Mouse (Mus musculus): ENCODE results near the gene Arhgef25. TPM values are rescaled to one million over a fixed set of nuclear protein-coding genes. Genes with fewer than 3 reads are reported as not detected.
"Not testable (repeated sequence)": the region's sequence is repeated elsewhere in the genome, so short reads cannot be mapped to it uniquely, and the experiment has no call there.

The Arhgef25 gene
- polyA plus RNA-seq, 1 experiment from 2014 or later = 77.0 TPM

DNA sequence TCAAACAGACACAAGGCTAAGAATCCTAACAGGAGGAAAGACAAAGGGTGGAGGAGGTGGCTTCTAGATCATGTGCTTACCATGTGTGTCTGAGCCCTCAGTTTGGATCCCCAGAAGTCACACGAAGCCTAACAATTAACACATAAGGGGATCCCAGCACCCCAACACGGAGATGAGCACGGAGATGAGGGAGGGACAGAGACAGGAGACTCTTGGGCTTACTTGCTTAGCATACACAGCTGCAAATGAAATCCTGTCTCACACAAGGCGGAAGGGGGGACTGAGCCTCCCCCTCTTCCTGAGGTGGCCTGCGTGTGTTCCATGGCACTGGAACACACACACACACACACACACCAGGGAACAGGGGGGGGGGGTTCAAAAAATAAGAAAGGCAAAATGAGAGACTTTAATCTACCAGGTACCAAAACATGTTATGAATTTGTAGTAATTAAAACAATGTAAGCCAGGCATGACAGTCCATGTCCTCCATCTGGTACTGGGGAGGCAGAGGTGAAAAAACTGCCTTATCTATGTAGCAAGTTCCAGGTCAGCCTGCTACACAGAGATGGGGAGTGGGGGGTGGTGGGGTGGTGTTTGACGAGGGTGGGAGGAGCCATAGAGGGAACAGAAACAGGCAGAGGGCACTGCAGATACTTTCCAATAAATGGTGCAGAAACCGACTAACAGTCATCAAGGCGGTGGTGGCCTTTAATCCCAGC, 54.6 kb downstream of the Arhgef25 start:
- H3K4me1 ChIP-seq (ENCODE audit: control insufficient read depth, insufficient read depth, low read length) = peaks cover 7% of the 10 kb centered on the region; the same call in 1 of the 2 replicates
- 37% methylated on average over 8 of the region's 8 CpGs for WGBS
- 0 out of 2 replicates have a peak overlapping the region, but pooled peaks have one; percentile 26 for H3K9ac ChIP-seq (ENCODE audit: low read length)
- H3K36me3 ChIP-seq (ENCODE audit: control insufficient read depth, insufficient read depth, low read length) = no peaks in the 10 kb centered on the region
- no peak overlapping the region for H3K4me3 ChIP-seq (replicated peaks; ENCODE audit: low read length)
- no peaks in the 10 kb centered on the region for H3K27me3 ChIP-seq (ENCODE audit: control insufficient read depth, insufficient read depth, low read length)
- ATAC-seq (ENCODE audit: insufficient read depth, low FRiP score) = peak; percentile 31; the same call in 1 of the 2 replicates
- no peak overlapping the region for H3K4me2 ChIP-seq (ENCODE audit: low read depth, low read length)
- H3K9me3 ChIP-seq (replicated peaks; ENCODE audit: control insufficient read depth, low read length) = no peaks in the 10 kb centered on the region
- H3K27ac ChIP-seq (ENCODE audit: low read length) = 0 out of 2 replicates have a peak overlapping the region, but pooled peaks have one; percentile 17

DNA sequence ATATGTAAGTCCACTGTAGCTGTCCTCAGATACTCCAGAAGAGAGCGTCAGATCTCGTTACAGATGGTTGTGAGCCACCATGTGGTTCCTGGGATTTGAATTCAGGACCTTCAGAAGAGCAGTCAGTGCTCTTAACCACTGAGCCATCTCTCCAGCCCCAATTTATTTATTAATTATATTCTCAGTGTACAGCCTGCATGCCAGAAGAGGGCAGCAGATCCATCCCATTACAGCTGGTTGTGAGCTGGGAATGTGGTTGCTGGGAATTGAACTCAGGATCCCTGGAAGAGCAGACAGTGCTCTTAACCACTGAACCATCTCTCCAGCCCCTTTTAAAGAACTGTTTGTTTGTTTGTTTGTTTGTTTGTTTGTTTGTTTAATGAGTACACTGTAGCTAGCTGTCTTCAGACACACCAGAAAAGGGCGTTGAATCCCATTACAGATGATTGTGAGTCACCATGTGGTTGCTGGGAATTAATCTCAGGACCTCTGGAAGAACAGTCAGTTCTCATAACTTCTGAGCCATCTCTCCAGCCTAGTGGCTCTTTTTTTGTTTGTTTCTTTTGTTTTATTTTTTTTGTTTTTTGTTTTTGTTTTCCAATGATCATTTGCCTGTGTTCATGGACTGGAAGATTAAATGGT, 55.4 kb downstream of the Arhgef25 start:
- not testable (repeated sequence) for H3K9me3 ChIP-seq (replicated peaks; ENCODE audit: control insufficient read depth, low read length); H3K27ac ChIP-seq (ENCODE audit: low read length); H3K9ac ChIP-seq (ENCODE audit: low read length); H3K4me2 ChIP-seq (ENCODE audit: low read depth, low read length); H3K27me3 ChIP-seq (ENCODE audit: control insufficient read depth, insufficient read depth, low read length); H3K36me3 ChIP-seq (ENCODE audit: control insufficient read depth, insufficient read depth, low read length); H3K4me3 ChIP-seq (replicated peaks; ENCODE audit: low read length); ATAC-seq (ENCODE audit: insufficient read depth, low FRiP score); H3K4me1 ChIP-seq (ENCODE audit: control insufficient read depth, insufficient read depth, low read length)
- WGBS = 58% methylated on average over 3 of the region's 3 CpGs

Other genes starting within 250 kb of the Arhgef25 start
- gene Ctdsp2, start 211.4 kb downstream of the Arhgef25 start, polyA plus RNA-seq (2015; fragmentation: Nextera tagmentation; extraction: Ambion mirVana) = 49.4 and 53.4 TPM in 2 replicates
- 1.0 and 1.9 TPM in 2 replicates for gene Avil, start 189.4 kb downstream of the Arhgef25 start, polyA plus RNA-seq (2015; fragmentation: Nextera tagmentation; extraction: Ambion mirVana)
- gene Tsfm, start 159.2 kb downstream of the Arhgef25 start, polyA plus RNA-seq (2015; fragmentation: Nextera tagmentation; extraction: Ambion mirVana) = 80.4 and 80.6 TPM in 2 replicates
- gene Mettl1, start 148.7 kb downstream of the Arhgef25 start, polyA plus RNA-seq (2015; fragmentation: Nextera tagmentation; extraction: Ambion mirVana) = 49.4 and 49.5 TPM in 2 replicates
- 1.3 and 1.5 TPM in 2 replicates for gene Eef1akmt3, start 148.6 kb downstream of the Arhgef25 start, polyA plus RNA-seq (2015; fragmentation: Nextera tagmentation; extraction: Ambion mirVana)
- 0.21 and 0.37 TPM in 2 replicates for gene Cyp27b1, start 141.8 kb downstream of the Arhgef25 start, polyA plus RNA-seq (2015; fragmentation: Nextera tagmentation; extraction: Ambion mirVana)
- 0.66 and 0.72 TPM in 2 replicates for gene March9, start 129.9 kb downstream of the Arhgef25 start, polyA plus RNA-seq (2015; fragmentation: Nextera tagmentation; extraction: Ambion mirVana)
- gene Cdk4, start 126.5 kb downstream of the Arhgef25 start, polyA plus RNA-seq (2015; fragmentation: Nextera tagmentation; extraction: Ambion mirVana) = 1,208 and 1,239 TPM in 2 replicates
- 158 and 177 TPM in 2 replicates for gene Tspan31, start 119.8 kb downstream of the Arhgef25 start, polyA plus RNA-seq (2015; fragmentation: Nextera tagmentation; extraction: Ambion mirVana)
- 0.09 and 0.62 TPM in 2 replicates for gene Agap2, start 114.8 kb downstream of the Arhgef25 start, polyA plus RNA-seq (2015; fragmentation: Nextera tagmentation; extraction: Ambion mirVana)
- 114 and 128 TPM in 2 replicates for gene Os9, start 69.0 kb downstream of the Arhgef25 start, polyA plus RNA-seq (2015; fragmentation: Nextera tagmentation; extraction: Ambion mirVana)
- gene B4galnt1, start 24.9 kb downstream of the Arhgef25 start, polyA plus RNA-seq (2015; fragmentation: Nextera tagmentation; extraction: Ambion mirVana) = 29.3 and 34.3 TPM in 2 replicates
- gene Slc26a10, start 9.4 kb downstream of the Arhgef25 start, polyA plus RNA-seq (2015; fragmentation: Nextera tagmentation; extraction: Ambion mirVana) = 1.2 and 1.4 TPM in 2 replicates
- gene Dtx3, start 5.6 kb upstream of the Arhgef25 start, polyA plus RNA-seq (2015; fragmentation: Nextera tagmentation; extraction: Ambion mirVana) = 68.6 and 79.4 TPM in 2 replicates
- 33.5 and 34.4 TPM in 2 replicates for gene Pip4k2c, start 21.5 kb upstream of the Arhgef25 start, polyA plus RNA-seq (2015; fragmentation: Nextera tagmentation; extraction: Ambion mirVana)
- gene Kif5a, start 73.3 kb upstream of the Arhgef25 start, polyA plus RNA-seq (2015; fragmentation: Nextera tagmentation; extraction: Ambion mirVana) = 6.5 and 6.7 TPM in 2 replicates
- 171 and 173 TPM in 2 replicates for gene Dctn2, start 76.3 kb upstream of the Arhgef25 start, polyA plus RNA-seq (2015; fragmentation: Nextera tagmentation; extraction: Ambion mirVana)
- gene Mbd6, start 98.9 kb upstream of the Arhgef25 start, polyA plus RNA-seq (2015; fragmentation: Nextera tagmentation; extraction: Ambion mirVana) = 8.6 and 11.6 TPM in 2 replicates
- gene Mars, start 121.7 kb upstream of the Arhgef25 start, polyA plus RNA-seq (2015; fragmentation: Nextera tagmentation; extraction: Ambion mirVana) = 98.9 and 104 TPM in 2 replicates
- 4.2 and 6.6 TPM in 2 replicates for gene Arhgap9, start 131.9 kb upstream of the Arhgef25 start, polyA plus RNA-seq (2015; fragmentation: Nextera tagmentation; extraction: Ambion mirVana)
- 9.8 and 9.9 TPM in 2 replicates for gene Gli1, start 151.9 kb upstream of the Arhgef25 start, polyA plus RNA-seq (2015; fragmentation: Nextera tagmentation; extraction: Ambion mirVana)
- 0.06 TPM in 1 of 2 replicates, not detected in the other for gene Inhbe, start 164.3 kb upstream of the Arhgef25 start, polyA plus RNA-seq (2015; fragmentation: Nextera tagmentation; extraction: Ambion mirVana)
- gene Inhbc, start 180.3 kb upstream of the Arhgef25 start, polyA plus RNA-seq (2015; fragmentation: Nextera tagmentation; extraction: Ambion mirVana) = 0.15 and 0.27 TPM in 2 replicates
- gene R3hdm2, start 190.2 kb upstream of the Arhgef25 start, polyA plus RNA-seq (2015; fragmentation: Nextera tagmentation; extraction: Ambion mirVana) = 19.3 and 22.5 TPM in 2 replicates